Mouse (Mus musculus) skeletal muscle tissue, postnatal 0 days (tissue): Measurements from ENCODE around the gene Olfr112. TPM values are rescaled to one million over a fixed set of nuclear protein-coding genes. Genes with fewer than 3 reads are reported as not detected.

Experiments used
- polyA plus RNA-seq: library from polyadenylated mRNA; unstranded; fragments of >200 nt; fragmentation: Nextera tagmentation; extraction: Ambion mirVana; gene quantifications from 2 replicates; pipeline ENCODE4 v1.2.1, GENCODE M21; 2015

Olfr112 gene
- polyA plus RNA-seq: not detected in 2 replicates

DNA sequence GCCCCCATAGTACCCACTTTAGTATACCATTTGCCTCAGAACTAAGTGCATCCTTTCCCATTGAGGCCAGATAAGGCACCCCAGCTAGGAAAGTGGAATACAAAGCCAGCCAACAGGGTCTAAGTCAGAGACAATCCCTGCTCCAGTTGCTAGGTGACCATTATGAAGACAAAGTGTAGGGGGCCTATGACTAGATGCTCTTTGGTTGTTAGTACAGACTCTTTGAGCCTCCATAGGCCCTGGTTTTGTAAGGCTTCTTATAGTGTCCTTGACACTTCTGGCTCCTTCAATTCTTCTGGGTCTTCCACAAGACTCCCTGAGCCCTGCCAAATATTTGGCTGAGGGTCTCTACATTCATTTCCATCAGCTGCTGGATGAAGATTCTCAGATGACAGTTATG is at the start of gene Olfr112:
TSS of gene Olfr112 (minus strand) at position 101 of the 400 bp plus-strand sequence.

DNA sequence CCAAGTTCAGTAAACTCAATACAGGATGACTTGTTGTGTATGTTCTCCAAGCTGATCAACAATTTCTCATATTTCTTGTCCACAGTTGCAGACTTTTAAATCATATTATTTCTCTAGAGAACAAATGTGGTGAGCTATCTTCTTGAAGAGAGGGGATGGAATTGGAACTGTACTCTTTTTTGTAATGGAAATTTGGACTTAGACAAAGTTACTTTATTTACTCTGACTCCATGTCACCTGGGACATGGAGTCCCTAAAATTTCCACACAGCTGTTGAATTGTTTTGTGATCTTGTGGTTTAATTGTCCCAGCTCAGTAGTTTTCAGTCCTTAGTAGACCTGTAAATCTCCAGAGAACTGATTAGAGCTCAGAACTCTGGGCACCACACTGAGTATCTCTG is 23.4 kb upstream of the Olfr112 start, which contains the start of gene Olfr114:
TSS of gene Olfr114 (minus strand) at position 101 of the 400 bp plus-strand sequence.

DNA sequence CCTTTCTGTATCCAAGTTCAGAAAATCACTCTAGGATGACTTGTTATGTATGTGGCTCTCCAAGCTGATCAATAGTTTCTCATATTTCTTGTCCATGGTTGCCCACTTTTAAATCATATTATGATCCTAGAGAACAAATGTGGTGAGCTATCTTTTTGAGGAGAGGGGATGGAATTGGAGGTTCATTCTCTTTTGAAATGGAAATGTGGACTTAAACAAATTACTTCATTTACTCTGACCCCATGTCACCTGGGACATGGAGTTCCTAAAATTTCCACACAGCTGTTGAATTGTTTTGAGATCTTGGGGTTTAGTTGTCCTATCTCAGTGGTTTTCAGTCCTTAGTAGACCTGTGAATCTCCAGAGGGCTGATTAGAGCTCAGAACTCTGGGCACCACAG is 8.3 kb upstream of the Olfr112 start, which contains the start of gene Olfr113:
TSS of gene Olfr113 (minus strand) at position 101 of the 400 bp plus-strand sequence.

Other genes starting within 250 kb of the Olfr112 start
- not detected in 2 replicates for gene Olfr103, start 229.8 kb downstream of the Olfr112 start, polyA plus RNA-seq
- not detected in 2 replicates for gene Olfr104-ps, start 209.9 kb downstream of the Olfr112 start, polyA plus RNA-seq
- not detected in 2 replicates for gene Olfr105-ps, start 190.4 kb downstream of the Olfr112 start, polyA plus RNA-seq
- gene Olfr106-ps, start 179.1 kb downstream of the Olfr112 start, polyA plus RNA-seq: not detected in 2 replicates
- gene Olfr107, start 170.2 kb downstream of the Olfr112 start, polyA plus RNA-seq: not detected in 2 replicates
- not detected in 2 replicates for gene Olfr108, start 124.0 kb downstream of the Olfr112 start, polyA plus RNA-seq
- gene Olfr109, start 110.5 kb downstream of the Olfr112 start, polyA plus RNA-seq: not detected in 2 replicates
- not detected in 2 replicates for gene H2-M2, start 85.9 kb downstream of the Olfr112 start, polyA plus RNA-seq
- gene Olfr110, start 77.0 kb downstream of the Olfr112 start, polyA plus RNA-seq: not detected in 2 replicates
- gene Olfr111, start 61.4 kb downstream of the Olfr112 start, polyA plus RNA-seq: not detected in 2 replicates
- not detected in 2 replicates for gene Olfr113, start 8.2 kb upstream of the Olfr112 start, polyA plus RNA-seq
- not detected in 2 replicates for gene Olfr114, start 23.3 kb upstream of the Olfr112 start, polyA plus RNA-seq
- not detected in 2 replicates for gene Olfr115, start 57.7 kb upstream of the Olfr112 start, polyA plus RNA-seq
- gene Olfr116, start 57.7 kb upstream of the Olfr112 start, polyA plus RNA-seq: not detected in 2 replicates
- not detected in 2 replicates for gene Olfr117, start 94.3 kb upstream of the Olfr112 start, polyA plus RNA-seq
- gene Olfr118, start 97.5 kb upstream of the Olfr112 start, polyA plus RNA-seq: not detected in 2 replicates
- not detected in 2 replicates for gene Olfr119, start 127.1 kb upstream of the Olfr112 start, polyA plus RNA-seq
- not detected in 2 replicates for gene Olfr120, start 152.4 kb upstream of the Olfr112 start, polyA plus RNA-seq
- gene Olfr121, start 179.4 kb upstream of the Olfr112 start, polyA plus RNA-seq: not detected in 2 replicates
- gene Olfr122, start 199.2 kb upstream of the Olfr112 start, polyA plus RNA-seq: not detected in 2 replicates
- gene Olfr123, start 224.1 kb upstream of the Olfr112 start, polyA plus RNA-seq: not detected in 2 replicates
- not detected in 2 replicates for gene Olfr124, start 230.4 kb upstream of the Olfr112 start, polyA plus RNA-seq